ENCODE assay signal across 15 mouse cellular contexts in the genomic region with DNA sequence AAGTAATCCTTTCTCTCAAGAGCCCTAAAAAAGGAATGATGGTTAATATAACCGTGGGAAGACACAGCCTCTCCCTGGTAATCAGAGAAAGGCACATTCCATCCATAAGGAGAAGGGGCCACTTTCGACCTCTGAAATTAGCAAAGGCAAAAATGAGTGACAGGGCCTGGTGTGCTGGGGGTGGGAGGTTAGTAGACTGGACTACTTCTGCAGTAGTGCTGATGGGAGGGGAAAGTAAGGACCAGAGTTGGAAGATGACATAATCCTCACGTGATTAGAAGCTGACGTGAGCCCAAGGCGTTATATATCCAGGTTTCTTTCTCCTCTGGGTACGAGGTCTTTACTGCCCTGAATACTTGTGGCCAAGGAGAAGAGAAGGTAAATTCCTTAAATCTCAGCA. TPM values are rescaled to one million over a fixed set of nuclear protein-coding genes. Genes with fewer than 3 reads are reported as not detected.
"Had no signal": no experiment of that assay in that cellular context is flagged by ENCODE, and none has a peak within 500 bp of the region (broad histone marks: within the 10 kb centered on the region; RNA-seq: fewer than 3 reads in every experiment).

No protein-coding gene starts in this region.

- H3K4me2 ChIP-seq: limb, embryonic 13.5 days; liver, embryonic 11.5 days; liver, embryonic 15.5 days; midbrain, embryonic 13.5 days; neural tube, embryonic 15.5 days had no signal

- H3K9me3 ChIP-seq: limb, embryonic 13.5 days; liver, embryonic 15.5 days; midbrain, embryonic 13.5 days; neural tube, embryonic 15.5 days had no signal

- H3K4me3 ChIP-seq: layer of hippocampus, adult 2 months; limb, embryonic 13.5 days; liver, embryonic 15.5 days; midbrain, embryonic 13.5 days; neural tube, embryonic 15.5 days had no signal

- H3K27me3 ChIP-seq: liver, embryonic 15.5 days; neural tube, embryonic 15.5 days had no signal

- H3K9ac ChIP-seq: limb, embryonic 13.5 days; liver, embryonic 15.5 days; midbrain, embryonic 13.5 days; neural tube, embryonic 15.5 days had no signal

- H3K36me3 ChIP-seq: limb, embryonic 13.5 days; liver, embryonic 15.5 days; midbrain, embryonic 13.5 days; neural tube, embryonic 15.5 days had no signal

- ATAC-seq: lung, postnatal 0 days; midbrain, embryonic 13.5 days had no signal

- H3K4me1 ChIP-seq: limb, embryonic 13.5 days; liver, embryonic 15.5 days; midbrain, embryonic 13.5 days; neural tube, embryonic 15.5 days had no signal

- H3K27ac ChIP-seq: layer of hippocampus, adult 2 months; limb, embryonic 13.5 days; liver, embryonic 15.5 days; midbrain, embryonic 13.5 days; neural tube, embryonic 15.5 days had no signal

- DNase-seq: kidney, postnatal 10 days; kidney, postnatal 4 days; lung, adult 2 months; lung, postnatal 36 days; right cerebral cortex, adult 18-20 months; right cerebral cortex, postnatal 25 days; thymus, adult 18-20 months; thymus, postnatal 14 days had no signal

RNA-seq across cellular contexts. Expression of gene Tceal7, which starts 9.1 kb away (rescaled TPM):
- polyA plus RNA-seq: lung, adult 2 months had no signal
